Mouse (Mus musculus): ENCODE results near the gene Ss18l1. TPM values are rescaled to one million over a fixed set of nuclear protein-coding genes. Genes with fewer than 3 reads are reported as not detected.

Ss18l1 gene
- total RNA-seq, 2 experiments from 2014 or later, result 34.8 to 36.0 TPM

GRCm38 (mm10) chr2:180032925-180033324 lies 9.4 kb upstream of the Ss18l1 start:
- intact Hi-C loops (cut with DNase I), result no loop called here
- DNase-seq (ENCODE audit: low spot score in 2 of 2), result no peak

- intact Hi-C loops (cut with DNase I), result no loop called here
- DNase-seq (ENCODE audit: low spot score in 2 of 2), result no peak
These were observed 8.4 kb upstream of the Ss18l1 start for GRCm38 (mm10) chr2:180033956-180034355.

DNA sequence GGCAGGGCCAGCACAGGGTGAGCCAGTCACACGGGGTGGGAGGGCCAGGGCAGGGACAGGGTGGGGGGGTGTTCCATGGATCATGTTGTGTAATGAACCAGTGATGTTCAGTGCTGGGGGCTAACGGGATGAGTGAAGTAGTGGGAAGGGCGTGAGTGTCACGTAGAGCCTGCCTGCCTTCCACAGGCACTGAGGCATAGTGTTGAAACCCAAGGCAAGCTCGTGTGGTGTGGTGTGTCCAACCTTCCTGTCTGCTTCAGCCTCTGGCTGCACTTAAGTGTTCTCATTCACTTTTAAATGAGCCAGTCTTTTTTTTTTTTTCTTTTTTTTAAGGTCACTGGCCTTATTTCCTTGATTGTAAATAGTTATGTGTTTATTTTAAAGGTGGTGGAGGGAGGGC lies 7.6 kb upstream of the Ss18l1 start:
- no peak for DNase-seq (ENCODE audit: low spot score in 2 of 2)
- intact Hi-C loops (cut with DNase I), result no loop called here

GRCm38 (mm10) chr2:180040406-180040805 lies 1.9 kb upstream of the Ss18l1 start:
- intact Hi-C loops (cut with DNase I), result no loop called here
- DNase-seq (ENCODE audit: low spot score in 2 of 2), result no peak

DNA sequence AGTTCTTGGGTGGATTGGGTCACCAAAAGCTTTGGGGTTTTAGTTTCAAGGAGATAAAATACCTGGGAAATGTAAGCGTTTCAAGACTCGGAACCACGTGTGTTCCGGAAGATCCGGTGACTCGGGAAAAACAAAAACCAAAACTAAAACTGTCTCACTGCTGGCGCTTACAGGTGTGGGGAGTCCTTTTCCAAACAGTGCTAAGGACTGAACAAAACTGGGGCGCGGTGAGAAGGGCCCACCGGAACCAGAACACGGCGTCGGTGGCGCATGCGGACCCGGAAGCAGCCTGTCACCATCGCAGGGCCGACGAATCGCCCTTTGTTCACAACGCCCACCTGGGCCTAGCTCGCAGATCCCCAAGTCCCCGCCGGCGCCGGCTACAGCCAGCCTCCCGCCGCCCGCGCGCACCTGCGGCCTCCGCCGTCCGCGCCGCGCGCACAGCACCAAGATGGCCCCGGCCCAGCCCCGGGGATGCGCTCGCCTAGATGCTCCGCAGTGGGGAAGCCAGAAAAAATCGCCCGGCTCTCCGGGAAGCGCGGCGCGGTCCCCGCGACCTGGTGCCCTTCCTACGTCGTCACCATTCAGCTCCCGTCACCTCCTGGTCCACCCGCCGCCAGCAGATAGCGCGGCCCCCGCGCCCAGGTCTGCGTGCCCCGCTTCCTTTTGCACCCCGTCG lies 593 bp upstream of the Ss18l1 start:
- intact Hi-C loops (cut with DNase I), result loop anchor here (1.0 to 2.0 kb wide), 2 partner anchors 17 to 125 kb away; partner anchors contain the start of gene Lsm14b
- peak; percentile 54 to 58 for DNase-seq (ENCODE audit: low spot score in 2 of 2)

DNA sequence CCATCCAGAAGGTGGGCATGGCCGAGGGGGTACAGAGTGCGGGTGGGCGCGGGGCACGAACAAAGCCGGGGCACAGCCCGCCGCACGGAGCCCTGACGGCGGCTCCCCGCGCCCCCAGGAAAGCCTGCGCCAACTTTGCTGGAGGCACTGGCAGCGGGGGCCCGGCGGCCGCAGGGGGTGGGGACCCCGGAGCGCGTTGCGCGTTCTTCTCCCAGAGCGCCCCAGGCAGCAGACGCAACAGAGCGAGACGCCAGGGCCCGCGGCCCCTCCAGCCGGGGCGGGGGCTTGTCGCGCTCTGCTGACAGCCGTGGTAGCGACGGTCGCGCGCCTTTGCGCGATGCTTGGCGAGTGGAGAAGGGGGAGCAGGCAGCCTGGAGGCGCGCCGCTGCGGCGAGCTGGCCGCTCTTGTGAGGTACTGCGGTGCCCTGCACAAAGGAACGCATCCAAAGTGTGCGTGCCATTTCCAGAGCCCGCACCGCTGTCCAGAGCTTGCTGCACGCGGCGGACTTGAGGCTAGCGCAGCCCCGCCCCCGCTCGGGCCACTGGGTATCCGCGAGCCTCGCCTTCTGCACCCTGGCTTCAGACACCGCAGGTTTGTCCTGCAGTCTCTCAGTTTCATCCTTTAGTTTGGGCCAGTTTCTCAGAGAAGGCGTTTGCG lies 678 bp downstream of the Ss18l1 start:
- DNase-seq (ENCODE audit: low spot score in 2 of 2), result peak; percentile 67 to 79
- intact Hi-C loops (cut with DNase I), result loop anchor here (1.0 to 2.0 kb wide), 3 partner anchors 19 to 126 kb away; partner anchors contain the start of genes Lsm14b and Taf4

DNA sequence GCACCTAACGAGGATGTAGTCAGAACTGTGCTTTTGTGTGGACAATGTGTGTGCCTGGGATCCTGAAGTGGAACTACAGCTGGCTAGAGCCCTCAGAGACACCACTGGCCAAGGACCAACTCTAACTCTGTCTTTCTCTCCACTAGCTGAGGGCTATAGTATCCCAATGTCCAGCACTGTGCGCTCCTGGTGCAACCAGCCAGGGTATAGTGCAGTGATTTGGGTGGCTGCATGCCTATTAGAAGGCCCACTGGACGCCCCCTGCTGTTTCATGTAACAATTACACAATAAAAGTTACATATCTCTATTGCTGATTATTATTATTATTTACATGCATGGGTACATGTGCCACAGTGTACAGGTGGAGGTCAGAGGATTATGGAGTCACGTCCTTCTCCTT lies 3.0 kb downstream of the Ss18l1 start:
- DNase-seq (ENCODE audit: low spot score in 2 of 2), result no peak

DNA sequence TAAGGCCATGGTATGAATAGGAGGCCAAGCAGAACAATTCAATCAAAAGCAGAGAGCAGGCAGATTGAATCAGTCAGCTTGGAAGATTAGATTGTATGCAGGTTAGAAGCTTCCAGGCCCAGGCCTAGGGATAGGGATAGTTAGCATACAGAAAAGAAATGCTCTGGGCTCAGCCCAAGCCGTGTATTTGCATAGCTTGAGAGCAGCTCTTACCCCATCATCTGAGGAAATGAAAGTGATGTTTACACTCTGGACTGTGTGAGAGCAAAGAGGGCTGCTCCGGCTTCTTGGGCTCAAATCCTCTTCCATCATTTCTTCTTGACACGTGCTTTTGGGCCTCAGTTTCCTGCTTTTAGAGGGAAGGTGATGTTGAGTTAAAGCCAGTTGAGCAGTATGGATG lies 5.3 kb downstream of the Ss18l1 start:
- DNase-seq (ENCODE audit: low spot score in 2 of 2), result no peak
- intact Hi-C loops (cut with DNase I), result no loop called here

More for the DNA sequence above, 3.0 kb downstream of the Ss18l1 start:
- intact Hi-C loops (cut with DNase I), result no loop called here

DNA sequence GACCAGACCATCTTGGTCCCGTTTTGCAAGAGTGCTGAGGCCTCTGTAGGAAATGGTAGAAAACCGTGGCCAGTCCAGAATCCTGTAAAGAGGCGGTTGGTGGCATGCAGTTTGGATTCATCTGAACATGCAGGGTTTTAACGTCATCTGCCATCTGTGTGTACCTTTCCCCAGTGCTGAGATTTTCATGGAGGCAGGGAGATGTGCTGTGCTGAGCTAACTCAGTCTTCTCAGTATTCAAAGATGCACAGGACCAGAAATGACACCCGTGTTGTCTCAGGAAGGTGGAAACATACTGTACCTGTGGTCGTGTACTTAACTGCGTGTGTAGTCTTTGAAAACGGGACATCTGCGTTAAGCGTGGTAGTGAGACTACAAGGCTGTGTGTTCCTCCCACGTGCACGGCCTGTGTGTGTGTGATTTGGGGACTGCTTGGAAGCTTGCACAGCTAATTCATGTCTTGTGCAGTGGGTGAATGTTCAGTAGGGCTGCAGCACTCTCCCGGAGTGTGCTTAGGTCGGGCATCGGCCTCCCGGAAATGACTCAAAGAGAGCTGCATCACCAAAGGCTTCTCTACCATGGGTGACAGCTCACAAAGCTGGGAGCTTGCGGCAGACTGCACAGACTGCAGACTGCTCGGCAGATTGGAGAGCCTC lies 5.8 kb downstream of the Ss18l1 start:
- intact Hi-C loops (cut with DNase I), result no loop called here
- peak; percentile 49 to 78 for DNase-seq (ENCODE audit: low spot score in 2 of 2)

DNA sequence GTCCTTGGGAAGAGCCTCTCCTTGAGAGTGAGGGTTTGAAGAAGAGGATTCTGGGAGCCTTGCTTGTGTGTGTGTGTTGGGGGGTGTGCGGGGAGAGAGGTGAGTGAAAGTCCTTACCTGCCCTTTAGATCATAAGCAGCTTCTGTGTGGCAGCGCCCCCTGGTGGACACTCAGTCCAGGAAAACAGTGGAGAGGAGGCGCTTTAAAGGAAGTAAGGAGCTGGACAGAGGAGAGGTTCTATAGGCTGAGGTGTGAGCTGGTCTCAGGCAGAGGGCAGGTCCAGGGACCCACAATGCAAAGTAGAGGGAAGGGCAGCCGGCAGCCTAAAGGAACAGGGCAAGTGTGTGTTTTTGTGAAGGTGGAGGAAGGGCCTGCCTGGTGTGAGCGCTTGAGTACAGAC lies 8.7 kb downstream of the Ss18l1 start:
- DNase-seq (ENCODE audit: low spot score in 2 of 2), result peak; percentile 76 to 85
- intact Hi-C loops (cut with DNase I), result loop anchor here (2.0 kb wide), 1 partner anchor 134 kb away; no protein-coding TSS in a partner anchor

GRCm38 (mm10) chr2:180051986-180052733 lies 9.9 kb downstream of the Ss18l1 start:
- no peak for DNase-seq (ENCODE audit: low spot score in 2 of 2)

DNA sequence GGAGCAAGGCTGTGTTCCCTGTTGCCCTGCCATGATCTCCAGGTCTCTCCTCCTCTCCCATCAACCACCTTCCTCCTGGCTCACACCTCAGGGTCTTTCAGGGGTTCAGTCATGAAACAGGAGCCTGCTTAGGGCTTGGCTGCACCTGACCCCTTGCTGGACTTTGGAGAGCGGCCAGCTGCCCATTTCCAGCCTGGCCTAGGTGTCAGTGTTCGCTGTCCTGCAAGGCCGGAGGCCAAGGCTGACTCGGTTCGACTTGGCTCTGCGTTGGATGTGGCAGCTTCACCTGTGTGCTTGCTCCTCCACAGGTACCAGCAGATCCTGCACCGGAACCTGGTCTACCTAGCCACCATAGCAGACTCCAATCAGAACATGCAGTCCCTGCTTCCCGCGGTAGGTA lies 10.7 kb downstream of the Ss18l1 start:
- DNase-seq (ENCODE audit: low spot score in 2 of 2), result no peak
- intact Hi-C loops (cut with DNase I), result no loop called here

More at GRCm38 (mm10) chr2:180051986-180052733, 9.9 kb downstream of the Ss18l1 start:
- intact Hi-C loops (cut with DNase I), result loop anchor here (2.0 kb wide), 1 partner anchor 135 kb away; no protein-coding TSS in a partner anchor

DNA sequence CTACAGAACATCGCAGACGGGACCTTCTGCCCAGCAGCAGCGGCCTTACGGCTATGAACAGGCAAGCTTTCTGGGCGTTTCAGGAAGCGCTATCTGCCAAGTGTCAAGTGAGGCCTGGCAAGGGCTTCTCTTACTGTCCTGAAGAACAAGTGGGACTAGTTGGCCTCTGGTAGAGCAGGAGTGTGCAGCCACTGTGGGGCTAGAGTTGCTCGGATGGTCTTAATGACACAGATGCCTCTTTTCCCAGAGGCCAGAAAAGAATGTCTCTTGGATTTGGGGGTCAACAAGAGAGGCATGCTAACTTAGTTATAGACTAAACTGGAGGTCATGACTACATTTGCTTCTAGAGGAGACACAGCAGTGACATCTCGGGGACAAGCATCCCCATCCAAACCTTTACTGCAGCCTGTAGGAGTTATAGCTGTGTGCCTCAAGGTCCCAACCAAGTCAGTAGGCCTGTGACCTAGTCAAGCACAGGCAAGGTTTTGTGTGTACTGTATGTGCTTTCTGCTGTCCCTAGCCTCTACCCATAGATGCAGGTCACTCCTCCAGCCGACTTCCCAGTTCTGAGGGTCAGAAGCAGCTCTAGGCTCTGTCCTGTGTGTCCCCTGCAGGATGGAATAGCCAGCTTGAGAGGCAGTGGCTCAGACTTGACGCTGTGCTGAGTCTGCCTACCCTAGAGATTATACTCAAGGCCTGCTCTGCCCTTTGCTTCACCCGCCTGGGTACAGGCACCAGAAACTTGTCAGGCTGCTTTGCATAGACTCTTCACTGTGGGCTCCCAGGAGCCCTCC lies 21.2 kb downstream of the Ss18l1 start:
- intact Hi-C loops (cut with DNase I), result no loop called here
- no peak for DNase-seq (ENCODE audit: low spot score in 2 of 2)

DNA sequence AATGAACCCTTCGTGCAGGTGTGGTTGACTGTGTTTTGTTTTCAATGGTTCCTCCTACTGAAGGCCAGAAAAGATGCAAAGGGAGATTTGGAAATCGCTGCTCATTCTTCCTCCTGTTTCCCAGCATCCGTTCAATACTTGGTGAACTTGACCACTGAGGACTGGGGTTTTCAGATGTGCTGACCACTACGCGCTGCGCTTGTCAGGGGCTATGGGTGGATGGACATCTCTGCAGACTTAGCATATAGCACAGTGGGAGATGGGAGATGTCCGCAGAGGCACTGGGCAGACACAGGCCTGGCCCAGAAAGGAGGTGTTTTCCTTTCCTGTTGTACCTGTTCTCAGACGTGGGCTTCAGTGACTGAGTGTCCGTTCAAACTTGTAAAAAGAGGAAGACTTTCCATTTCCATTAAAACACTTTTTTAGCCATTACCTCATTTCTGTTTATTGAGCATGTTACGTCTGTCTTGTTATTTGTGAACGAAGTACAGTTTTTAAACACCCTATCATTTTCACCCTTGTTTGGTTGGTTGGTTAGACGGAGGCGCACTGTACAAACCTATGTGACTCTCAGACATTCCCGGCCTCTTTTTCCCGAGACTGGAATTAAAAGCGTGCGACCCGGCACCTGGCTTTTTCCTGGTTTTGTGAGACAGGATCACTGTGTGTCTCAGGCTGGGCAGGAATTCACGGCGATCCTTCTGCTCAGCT lies 27.6 kb downstream of the Ss18l1 start:
- intact Hi-C loops (cut with DNase I), result loop anchor here (2.0 to 10.0 kb wide), 2 partner anchors 49 to 185 kb away; partner anchors contain the start of genes Osbpl2 and Rps21
- no peak for DNase-seq (ENCODE audit: low spot score in 2 of 2)

GRCm38 (mm10) chr2:180070481-180071453 lies 28.5 kb downstream of the Ss18l1 start, which contains the start of gene Mtg2:
Gene Mtg2 (plus strand): TSS chr2:180070588.
- DNase-seq (ENCODE audit: low spot score in 2 of 2), result peak; percentile 96 to 97
- intact Hi-C loops (cut with DNase I), result loop anchor here (2.0 to 10.0 kb wide), 2 partner anchors 48 to 184 kb away; partner anchors contain the start of genes Osbpl2 and Rps21

- intact Hi-C loops (cut with DNase I), result loop anchor here (2.0 to 10.0 kb wide), 2 partner anchors 47 to 183 kb away; partner anchors contain the start of genes Osbpl2 and Rps21
These were observed 29.4 kb downstream of the Ss18l1 start for GRCm38 (mm10) chr2:180071671-180072070.

GRCm38 (mm10) chr2:180072886-180073285 lies 30.6 kb downstream of the Ss18l1 start:
- intact Hi-C loops (cut with DNase I), result loop anchor here (10.0 kb wide), 1 partner anchor 182 kb away; the partner anchor contains the start of gene Rps21
- DNase-seq (ENCODE audit: low spot score in 2 of 2), result no peak

More at GRCm38 (mm10) chr2:180071671-180072070, 29.4 kb downstream of the Ss18l1 start:
- no peak for DNase-seq (ENCODE audit: low spot score in 2 of 2)

All from left cerebral cortex, postnatal 25 days (tissue).